Mouse (Mus musculus): ENCODE data around the gene Car7. TPM values are rescaled to one million over a fixed set of nuclear protein-coding genes. Genes with fewer than 3 reads are reported as not detected.
A peak's percentile ranks its signal among the peaks of the same experiment; 100 is the strongest.

Gene Car7
- total RNA-seq, 2 experiments from 2014 or later: 0.33 TPM; not detected in 1

- peak; percentile 100 for ATAC-seq (replicated peaks; ENCODE audit: poor library complexity)
Measured at GRCm38 (mm10) chr8:104564633-104565456, 30.4 kb downstream of the Car7 start.

GRCm38 (mm10) chr8:104565457-104565798 is 30.9 kb downstream of the Car7 start:
- no peak for ATAC-seq (replicated peaks; ENCODE audit: poor library complexity)

- no peak for ATAC-seq (replicated peaks; ENCODE audit: poor library complexity)
Measured at GRCm38 (mm10) chr8:104569559-104569958, 35.1 kb downstream of the Car7 start.

GRCm38 (mm10) chr8:104570436-104571343 is 36.2 kb downstream of the Car7 start:
- ATAC-seq (replicated peaks; ENCODE audit: poor library complexity): peak; percentile 91

- ATAC-seq (replicated peaks; ENCODE audit: poor library complexity): no peak
Measured at GRCm38 (mm10) chr8:104576820-104577219, 42.3 kb downstream of the Car7 start.

- peak; percentile 57; the same call in 1 of the 2 replicates for ATAC-seq (replicated peaks; ENCODE audit: poor library complexity)
Measured at GRCm38 (mm10) chr8:104577606-104578005, 43.1 kb downstream of the Car7 start.

- no peak for ATAC-seq (replicated peaks; ENCODE audit: poor library complexity)
Measured at GRCm38 (mm10) chr8:104584522-104584921, 50.0 kb downstream of the Car7 start.

GRCm38 (mm10) chr8:104590284-104590683 is 55.8 kb downstream of the Car7 start:
- ATAC-seq (replicated peaks; ENCODE audit: poor library complexity): no peak

- ATAC-seq (replicated peaks; ENCODE audit: poor library complexity): peak; percentile 89
Measured at GRCm38 (mm10) chr8:104591133-104591834, 56.8 kb downstream of the Car7 start, which contains the start of gene Pdp2. Gene Pdp2 (plus strand): TSS chr8:104591451.

GRCm38 (mm10) chr8:104591856-104592255 is 57.4 kb downstream of the Car7 start:
- ATAC-seq (replicated peaks; ENCODE audit: poor library complexity): no peak

- ATAC-seq (replicated peaks; ENCODE audit: poor library complexity): no peak
Measured at GRCm38 (mm10) chr8:104592566-104592965, 58.1 kb downstream of the Car7 start.

- ATAC-seq (replicated peaks; ENCODE audit: poor library complexity): no peak
Measured at GRCm38 (mm10) chr8:104593536-104594325, 59.2 kb downstream of the Car7 start.

- ATAC-seq (replicated peaks; ENCODE audit: poor library complexity): no peak
Measured at GRCm38 (mm10) chr8:104594611-104595362, 60.3 kb downstream of the Car7 start.

GRCm38 (mm10) chr8:104595773-104596536 is 61.5 kb downstream of the Car7 start:
- peak; percentile 78 for ATAC-seq (replicated peaks; ENCODE audit: poor library complexity)

GRCm38 (mm10) chr8:104597656-104598055 is 63.2 kb downstream of the Car7 start:
- no peak for ATAC-seq (replicated peaks; ENCODE audit: poor library complexity)

- no peak for ATAC-seq (replicated peaks; ENCODE audit: poor library complexity)
Measured at GRCm38 (mm10) chr8:104598496-104598895, 64.0 kb downstream of the Car7 start.
